Mouse (Mus musculus): Measurements from ENCODE around the gene Fancl.

- TF ChIP-seq CTCF (conservative IDR thresholded peaks at IDR 0.05; ENCODE audit: low read length) (no peak), NANOG (IDR thresholded peaks at IDR 0.05; ENCODE audit: borderline replicate concordance, low read length) (no peak), POU5F1 (IDR thresholded peaks at IDR 0.05; ENCODE audit: borderline replicate concordance, low read length) (no peak)
Observed at GRCm38 (mm10) chr11:26518991-26519390, 133.1 kb downstream of the Fancl start.

All from E14TG2a.4 (cell line).